8 mouse cellular contexts compared by ENCODE assay signal in genomic region chr17:26849746-26850357, GRCm38 (mm10). TPM values are rescaled to one million over a fixed set of nuclear protein-coding genes. Genes with fewer than 3 reads are reported as not detected.
DNase-seq lines count a peak whose midpoint lies in the region; ATAC-seq and TF ChIP-seq lines count a peak whose summit lies in the region.

No protein-coding gene starts in this region.

- peak overlapping the region; percentile 8 for H3K4me3 ChIP-seq in embryonic fibroblast, embryonic 13.5 days (ENCODE audit: insufficient read depth, low read length)
- peak overlapping the region; percentile 21 for H3K4me3 ChIP-seq in intestine, embryonic 15.5 days (replicated peaks)
- peak overlapping the region; percentile 21 for H3K4me3 ChIP-seq in midbrain, embryonic 13.5 days (replicated peaks)

- H3K9ac ChIP-seq in intestine, embryonic 15.5 days: no peak overlapping the region
- no peak overlapping the region; the same call in 1 of the 2 replicates for H3K9ac ChIP-seq in midbrain, embryonic 13.5 days (replicated peaks)

- H3K27me3 ChIP-seq in intestine, embryonic 15.5 days (replicated peaks): peaks cover 83% of the 10 kb centered on the region
- peaks cover 91% of the 10 kb centered on the region for H3K27me3 ChIP-seq in midbrain, embryonic 13.5 days

- H3K4me1 ChIP-seq in embryonic fibroblast, embryonic 13.5 days (ENCODE audit: control insufficient read depth, insufficient read depth, low read length): peaks cover 8% of the 10 kb centered on the region; the same call in 1 of the 2 replicates
- H3K4me1 ChIP-seq in intestine, embryonic 15.5 days (replicated peaks): peaks cover 16% of the 10 kb centered on the region
- peaks cover 14% of the 10 kb centered on the region for H3K4me1 ChIP-seq in midbrain, embryonic 13.5 days (replicated peaks)

- ATAC-seq in intestine, embryonic 15.5 days: no peak
- no peak for ATAC-seq in midbrain, embryonic 13.5 days

- intact Hi-C loops in left cerebral cortex, postnatal 14 days (cut with DNase I): no loop called here

- H3K36me3 ChIP-seq in intestine, embryonic 15.5 days: no peaks in the 10 kb centered on the region
- no peaks in the 10 kb centered on the region for H3K36me3 ChIP-seq in midbrain, embryonic 13.5 days

- H3K9me3 ChIP-seq in intestine, embryonic 15.5 days: no peaks in the 10 kb centered on the region
- H3K9me3 ChIP-seq in midbrain, embryonic 13.5 days: no peaks in the 10 kb centered on the region

- H3K27ac ChIP-seq in embryonic fibroblast, embryonic 13.5 days (ENCODE audit: insufficient read depth, low read length): no peak overlapping the region
- no peak overlapping the region for H3K27ac ChIP-seq in intestine, embryonic 15.5 days
- H3K27ac ChIP-seq in midbrain, embryonic 13.5 days: no peak overlapping the region

- peak; percentile 92 for DNase-seq in heart, adult 11 months
- no peak for DNase-seq in heart, adult 8-10 months (ENCODE audit: low spot score)
- DNase-seq in thymus, adult 18-20 months: no peak
- DNase-seq in left cerebral cortex, postnatal 14 days (ENCODE audit: low spot score in 2 of 2): no peak
- DNase-seq in layer of hippocampus, adult 8-10 months (ENCODE audit: low spot score in 2 of 2): no peak

- under 1% methylated on average over 44 of the region's 44 CpGs for WGBS in intestine, embryonic 15.5 days
- under 1% methylated on average over 44 of the region's 44 CpGs for WGBS in midbrain, embryonic 13.5 days

- no peak for TF ChIP-seq CTCF in embryonic fibroblast, embryonic 13.5 days (IDR thresholded peaks at IDR 0.05; ENCODE audit: borderline replicate concordance, insufficient read depth, low read length)

- peak overlapping the region; percentile 55 for H3K4me2 ChIP-seq in intestine, embryonic 15.5 days (replicated peaks)
- H3K4me2 ChIP-seq in midbrain, embryonic 13.5 days (replicated peaks): peak overlapping the region; percentile 37

- no peak for TF ChIP-seq POLR2A in embryonic fibroblast, embryonic 13.5 days (IDR thresholded peaks at IDR 0.05; ENCODE audit: low read depth, low read length)

RNA-seq across cellular contexts. Expression of gene Nkx2-5, which starts 5.0 kb away (rescaled TPM):
- total RNA-seq in heart, adult 8-10 months (2022): 10 to 100 TPM; 75.8 to 81.5 (median 79.7) TPM
- not detected in 2 replicates for polyA plus RNA-seq in embryonic fibroblast, embryonic 13.5 days (2011; ENCODE audit: insufficient read length, low read depth, missing spikeins)
- 0.14 TPM in 1 of 2 replicates, not detected in the other for polyA plus RNA-seq in intestine, embryonic 15.5 days (2015; fragmentation: Nextera tagmentation; extraction: Ambion mirVana)
- not detected in 2 replicates for polyA plus RNA-seq in midbrain, embryonic 13.5 days (2015; fragmentation: Nextera tagmentation; extraction: Ambion mirVana)
- not detected for total RNA-seq in left cerebral cortex, postnatal 14 days (2021)
- total RNA-seq in layer of hippocampus, adult 8-10 months (2022): not detected

Comparison
In these comparisons a context has a peak if more than half of its experiments do, and no peak if none do; other contexts are left out.
1. RNA of gene Nkx2-5, which starts 5.0 kb away (total RNA-seq): 75.8 to 81.5 TPM in heart, adult 8-10 months; not detected in left cerebral cortex, postnatal 14 days and not detected in layer of hippocampus, adult 8-10 months; every median in the first group is over 10 times any median in the second.
2. Peak in every context shown above with its lines, with median percentiles within 50 percentile points of each other: H3K4me3 ChIP-seq.